Mouse (Mus musculus) heart, embryonic 15.5 days (tissue): ENCODE data around the gene Tbc1d10a. TPM values are rescaled to one million over a fixed set of nuclear protein-coding genes. Genes with fewer than 3 reads are reported as not detected.

Experiments
- ATAC-seq: fragments of 200-750 bp; cut with Nextera tagmentation; replicated peaks from 2 replicates; pipeline ENCODE4 v1.8.0; 2017; ENCODE audit warnings: low read depth, moderate TSS enrichment; ENCODE audit not compliant: insufficient number of reproducible peaks, insufficient read depth, low FRiP score
- H3K27ac ChIP-seq: fragments of 300-500 bp; sonication (generic); 2 replicates; pipeline ENCODE4 v1.5.1; 2015; ENCODE audit warnings: mild to moderate bottlenecking, inconsistent platforms
- H3K27me3 ChIP-seq: fragments of 300-500 bp; sonication (generic); 2 replicates; pipeline ENCODE4 v1.6.1; 2015; ENCODE audit warnings: inconsistent platforms
- H3K36me3 ChIP-seq: fragments of 300-500 bp; sonication (generic); 2 replicates; pipeline ENCODE4 v1.6.1; 2015; ENCODE audit warnings: mild to moderate bottlenecking, inconsistent platforms
- H3K4me1 ChIP-seq: fragments of 300-500 bp; sonication (generic); replicated peaks from 2 replicates; pipeline ENCODE4 v1.6.1; 2015; ENCODE audit warnings: inconsistent platforms
- H3K4me2 ChIP-seq: fragments of 300-500 bp; sonication (generic); 2 replicates; pipeline ENCODE4 v1.6.1; 2015; ENCODE audit warnings: inconsistent platforms, mild to moderate bottlenecking, moderate library complexity
- H3K4me3 ChIP-seq: fragments of 300-500 bp; sonication (generic); 2 replicates; pipeline ENCODE4 v1.5.1; 2015; ENCODE audit warnings: mild to moderate bottlenecking, inconsistent platforms
- H3K9ac ChIP-seq: fragments of 300-500 bp; sonication (generic); 2 replicates; pipeline ENCODE4 v1.6.1; 2015; ENCODE audit warnings: mild to moderate bottlenecking, inconsistent platforms
- H3K9me3 ChIP-seq: fragments of 300-500 bp; sonication (generic); replicated peaks from 2 replicates; pipeline ENCODE4 v1.6.1; 2016; ENCODE audit warnings: inconsistent platforms
- WGBS: fragments of 180-500 bp; shearing (Covaris S2); methylation state at CpG from one replicate; pipeline ENCODE4 v1.1.7; 2015; ENCODE audit warnings: mixed read lengths; 5-methylcytosine and 5-hydroxymethylcytosine counted together
- polyA plus RNA-seq: library from polyadenylated mRNA; unstranded; fragments of >200 nt; fragmentation: Nextera tagmentation; extraction: Ambion mirVana; gene quantifications from 2 replicates; pipeline ENCODE4 v1.2.1, GENCODE M21; 2015

Gene Tbc1d10a
- polyA plus RNA-seq, 1 experiment from 2014 or later = 13.9 TPM

DNA sequence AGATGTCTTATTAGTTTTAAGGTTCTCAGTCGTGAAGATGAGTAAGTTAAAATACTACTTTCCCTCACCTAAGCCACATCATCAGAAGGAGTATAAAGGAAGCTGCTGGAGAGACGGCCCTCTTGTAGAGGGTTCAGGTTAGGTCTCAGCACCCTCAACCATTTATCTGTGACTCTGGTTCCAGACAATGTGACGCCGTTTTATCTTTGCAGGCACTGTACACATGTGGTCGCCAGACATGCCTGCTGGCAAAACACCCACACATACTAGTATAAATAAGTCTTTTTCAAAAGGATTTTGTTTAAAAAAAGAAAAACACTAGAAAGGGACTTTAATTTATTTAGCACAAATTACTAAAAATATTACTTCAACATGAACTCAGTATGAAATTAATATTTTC is 30.9 kb upstream of the Tbc1d10a start:
- Histone ChIP-seq H3K9me3 (no peaks in the 10 kb centered on the region), H3K4me3 (no peak overlapping the region), H3K27ac (no peak overlapping the region), H3K4me1 (peaks cover 14% of the 10 kb centered on the region), H3K27me3 (no peaks in the 10 kb centered on the region), H3K4me2 (no peak overlapping the region), H3K36me3 (no peaks in the 10 kb centered on the region), H3K9ac (no peak overlapping the region)
- ATAC-seq = no peak
- WGBS = 46% methylated on average over 5 of the region's 5 CpGs

DNA sequence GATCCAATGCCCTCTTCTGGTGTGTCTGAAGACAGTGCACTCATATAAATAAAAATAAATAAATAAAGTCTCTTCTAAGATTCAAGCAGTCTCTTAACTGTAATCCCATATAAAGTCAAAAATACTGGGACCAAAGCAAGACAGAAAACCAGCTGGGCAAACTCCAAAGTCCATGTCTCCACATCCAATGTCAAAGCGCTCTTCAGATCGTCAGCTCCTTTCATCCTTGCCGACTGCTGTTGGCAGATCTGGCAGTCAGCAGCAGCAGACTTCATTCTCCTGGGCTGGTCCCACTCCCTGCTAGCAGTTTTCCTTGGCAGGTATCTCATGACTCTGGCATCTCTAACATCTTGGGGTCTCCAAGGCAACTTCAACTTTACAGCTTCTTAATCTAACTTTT is 27.9 kb upstream of the Tbc1d10a start:
- no peak overlapping the region for H3K4me2 ChIP-seq
- H3K9me3 ChIP-seq = no peaks in the 10 kb centered on the region
- H3K4me3 ChIP-seq = 0 out of 2 replicates have a peak overlapping the region, but pooled peaks have one; percentile 7
- no peak overlapping the region for H3K9ac ChIP-seq
- peaks cover 21% of the 10 kb centered on the region for H3K36me3 ChIP-seq
- 69% methylated on average over 3 of the region's 3 CpGs for WGBS
- H3K4me1 ChIP-seq = peaks cover 37% of the 10 kb centered on the region
- no peak overlapping the region for H3K27ac ChIP-seq
- no peaks in the 10 kb centered on the region for H3K27me3 ChIP-seq
- no peak for ATAC-seq

DNA sequence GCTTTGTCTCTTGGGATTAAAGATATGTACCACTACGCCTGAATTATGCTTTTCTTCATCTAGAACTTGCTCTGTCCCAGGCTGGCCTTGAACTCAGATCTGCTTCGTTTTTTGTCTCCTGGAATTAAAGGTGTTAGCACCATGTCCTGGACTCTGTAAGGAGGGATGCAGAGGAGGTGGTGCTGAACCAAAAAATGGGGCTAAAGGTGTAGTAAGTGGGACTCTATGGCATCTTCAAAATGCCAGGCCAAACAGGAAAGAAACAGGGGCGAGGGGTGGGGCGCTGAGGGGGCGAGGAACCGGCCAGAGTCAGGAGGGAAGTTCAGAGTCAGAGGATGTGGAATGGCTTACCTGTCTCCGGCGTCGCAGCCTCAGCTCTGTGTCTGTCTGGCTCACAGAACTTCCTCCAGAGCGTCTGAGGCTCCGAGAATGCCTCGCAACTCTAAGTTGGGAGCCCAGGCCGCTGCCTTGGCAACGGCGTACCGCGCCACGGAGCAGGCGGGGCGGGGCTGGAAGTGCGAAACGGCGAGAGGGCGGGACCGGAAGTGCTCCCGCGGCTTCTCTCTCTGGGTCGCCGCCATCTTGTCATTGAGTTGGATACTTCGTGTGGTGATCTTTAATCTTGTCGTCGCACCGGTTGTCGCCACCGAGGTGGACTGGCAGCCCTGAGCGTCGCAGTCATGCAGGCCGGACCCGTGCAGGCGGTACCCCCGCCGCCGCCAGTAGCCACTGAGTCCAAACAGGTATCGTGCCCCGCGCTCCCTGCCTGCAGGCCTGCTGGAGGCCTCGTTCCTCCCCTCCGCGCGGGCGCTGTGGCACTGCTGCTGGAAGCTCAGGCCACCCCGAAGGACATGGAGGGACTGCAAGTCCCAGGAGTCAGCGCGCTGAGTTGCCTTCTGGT is 26.5 kb upstream of the Tbc1d10a start, which contains the start of the genes Ccdc157 and Sf3a1:
Gene Ccdc157, minus strand, starts transcription at position 486 of the 901 bp plus-strand sequence.
Gene Sf3a1, plus strand, starts transcription at position 543 of the 901 bp plus-strand sequence.
- Histone ChIP-seq H3K27ac (peak within 1 kb of the TSS; percentile 91), H3K4me3 (peak within 1 kb of the TSS; percentile 81), H3K9me3 (no peaks in the 10 kb centered on the region), H3K4me2 (peak within 1 kb of the TSS; percentile 86), H3K27me3 (no peaks in the 10 kb centered on the region), H3K9ac (peak within 1 kb of the TSS; percentile 87), H3K36me3 (peaks cover 34% of the 10 kb centered on the region), H3K4me1 (peaks cover 44% of the 10 kb centered on the region)
- peak; percentile 96 for ATAC-seq
- 2% methylated on average over 53 of the region's 54 CpGs for WGBS

DNA sequence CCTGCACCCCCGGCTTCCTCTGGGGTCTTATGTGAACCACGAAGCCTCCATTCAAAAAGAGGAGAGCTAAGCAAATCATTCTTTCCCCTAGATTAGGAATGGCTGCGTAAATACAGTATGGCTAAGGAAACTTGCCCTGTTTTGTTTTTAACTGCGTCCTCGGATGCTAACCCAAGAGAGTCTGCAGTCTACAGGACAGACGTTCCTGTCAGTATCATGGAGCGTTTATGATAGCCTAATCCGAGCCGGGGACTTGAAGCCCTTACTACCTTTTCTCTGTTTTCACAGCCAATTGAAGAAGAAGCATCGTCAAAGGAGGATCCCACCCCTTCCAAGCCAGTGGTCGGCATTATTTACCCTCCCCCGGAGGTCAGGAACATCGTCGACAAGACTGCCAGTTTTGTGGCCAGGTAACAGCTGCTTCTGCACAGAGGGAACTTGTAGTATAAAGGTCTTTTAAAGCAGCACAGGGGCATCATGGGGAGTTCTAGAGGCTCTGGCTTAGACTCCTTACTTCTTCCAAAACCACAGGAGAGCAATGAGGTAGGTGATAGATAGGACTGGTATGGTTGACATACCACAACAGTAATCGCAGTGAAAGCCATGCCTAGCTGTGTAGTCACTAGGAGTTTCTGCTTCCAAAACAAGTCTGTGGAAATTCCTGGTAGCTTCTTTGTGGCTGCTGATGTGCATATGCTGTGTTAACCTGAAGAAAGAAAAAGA is 25.7 kb upstream of the Tbc1d10a start:
- Histone ChIP-seq H3K4me3 (peak overlapping the region; percentile 81), H3K4me2 (peak overlapping the region; percentile 86), H3K27ac (peak overlapping the region; percentile 91), H3K4me1 (peaks cover 44% of the 10 kb centered on the region), H3K36me3 (peaks cover 43% of the 10 kb centered on the region), H3K9me3 (no peaks in the 10 kb centered on the region), H3K9ac (peak overlapping the region; percentile 87), H3K27me3 (no peaks in the 10 kb centered on the region)
- no peak for ATAC-seq
- 5% methylated on average over 15 of the region's 15 CpGs for WGBS

DNA sequence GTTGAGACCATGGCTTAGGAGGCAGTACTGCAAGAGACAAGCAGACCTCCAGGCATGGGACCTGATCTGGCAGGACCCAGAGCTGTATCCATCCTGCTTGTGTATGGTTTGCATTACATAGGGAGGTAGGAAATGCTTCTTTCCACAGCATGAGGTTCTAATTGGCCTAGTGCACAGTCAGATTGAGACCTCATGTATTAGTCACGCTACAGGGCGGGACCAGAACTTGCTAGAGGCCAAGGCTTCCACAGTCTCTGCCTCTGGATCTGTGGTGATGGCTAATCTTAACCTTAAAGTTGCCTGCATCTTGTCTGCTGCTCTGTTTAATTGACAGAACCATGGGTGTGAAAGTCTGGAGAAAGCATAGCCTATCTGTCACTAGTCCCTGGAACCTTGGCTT is 21.9 kb upstream of the Tbc1d10a start:
- no peak overlapping the region for H3K4me3 ChIP-seq
- H3K4me1 ChIP-seq = peaks cover 32% of the 10 kb centered on the region
- H3K27ac ChIP-seq = no peak overlapping the region
- H3K9me3 ChIP-seq = no peaks in the 10 kb centered on the region
- no peak overlapping the region for H3K4me2 ChIP-seq
- ATAC-seq = no peak
- no peaks in the 10 kb centered on the region for H3K27me3 ChIP-seq
- 96% methylated on average over 2 of the region's 2 CpGs for WGBS
- no peak overlapping the region for H3K9ac ChIP-seq
- peaks cover 80% of the 10 kb centered on the region for H3K36me3 ChIP-seq

DNA sequence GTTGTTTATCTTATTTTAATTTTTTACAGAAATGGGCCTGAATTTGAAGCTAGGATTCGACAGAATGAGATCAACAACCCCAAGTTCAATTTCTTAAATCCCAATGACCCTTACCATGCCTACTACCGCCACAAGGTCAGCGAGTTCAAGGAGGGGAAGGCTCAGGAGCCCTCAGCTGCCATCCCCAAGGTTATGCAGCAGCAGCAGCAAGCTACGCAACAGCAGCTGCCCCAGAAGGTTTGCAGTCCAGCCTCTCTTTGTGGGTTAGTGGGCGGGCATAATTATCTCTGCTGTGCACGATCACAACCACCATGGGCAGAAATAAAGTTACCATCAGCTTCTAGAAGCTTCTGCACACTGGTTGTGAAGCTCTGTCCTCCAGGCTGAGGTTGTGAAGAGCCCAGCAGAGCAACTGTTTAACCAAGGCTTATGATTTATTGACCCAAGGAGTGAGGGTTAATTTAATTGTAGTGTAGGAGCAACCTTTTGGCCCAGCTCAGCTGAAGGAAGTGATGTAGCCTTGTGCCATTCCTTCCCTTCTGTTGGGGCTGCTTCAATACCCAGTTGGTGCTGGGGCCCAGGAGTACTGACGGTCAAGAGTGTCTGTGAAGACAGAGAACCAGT is 20.0 kb upstream of the Tbc1d10a start:
- Histone ChIP-seq H3K36me3 (peaks cover 97% of the 10 kb centered on the region), H3K27ac (no peak overlapping the region), H3K9me3 (no peaks in the 10 kb centered on the region), H3K27me3 (no peaks in the 10 kb centered on the region), H3K4me1 (peaks cover 22% of the 10 kb centered on the region), H3K9ac (no peak overlapping the region), H3K4me3 (no peak overlapping the region), H3K4me2 (no peak overlapping the region)
- WGBS = 92% methylated on average over 7 of the region's 7 CpGs
- ATAC-seq = no peak

DNA sequence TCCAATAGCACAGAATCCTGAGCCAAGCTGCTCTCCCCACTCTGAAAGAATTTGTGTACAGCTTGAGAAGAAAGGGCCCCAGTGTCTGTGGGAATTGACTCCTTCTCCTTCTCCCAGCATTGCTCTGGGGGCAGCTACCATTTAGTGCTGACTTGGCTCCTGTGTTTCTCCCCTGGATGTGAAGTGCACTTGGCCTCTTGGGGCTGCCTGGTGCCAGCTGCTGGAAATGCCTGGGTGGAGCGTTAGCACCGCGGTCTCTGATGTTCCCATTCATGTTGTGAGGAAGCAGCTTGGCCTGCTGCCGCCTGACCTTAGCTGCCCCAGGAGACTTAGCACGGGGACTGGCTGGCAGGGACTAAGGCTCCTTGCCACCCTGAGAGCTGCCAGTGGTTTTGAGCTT is 12.0 kb upstream of the Tbc1d10a start:
- H3K9me3 ChIP-seq = no peaks in the 10 kb centered on the region
- no peak overlapping the region for H3K27ac ChIP-seq
- H3K4me1 ChIP-seq = peaks cover 12% of the 10 kb centered on the region
- H3K9ac ChIP-seq = no peak overlapping the region
- WGBS = 83% methylated on average over 5 of the region's 5 CpGs
- H3K36me3 ChIP-seq = peaks cover 97% of the 10 kb centered on the region
- H3K27me3 ChIP-seq = no peaks in the 10 kb centered on the region
- no peak for ATAC-seq
- no peak overlapping the region for H3K4me3 ChIP-seq
- H3K4me2 ChIP-seq = no peak overlapping the region

DNA sequence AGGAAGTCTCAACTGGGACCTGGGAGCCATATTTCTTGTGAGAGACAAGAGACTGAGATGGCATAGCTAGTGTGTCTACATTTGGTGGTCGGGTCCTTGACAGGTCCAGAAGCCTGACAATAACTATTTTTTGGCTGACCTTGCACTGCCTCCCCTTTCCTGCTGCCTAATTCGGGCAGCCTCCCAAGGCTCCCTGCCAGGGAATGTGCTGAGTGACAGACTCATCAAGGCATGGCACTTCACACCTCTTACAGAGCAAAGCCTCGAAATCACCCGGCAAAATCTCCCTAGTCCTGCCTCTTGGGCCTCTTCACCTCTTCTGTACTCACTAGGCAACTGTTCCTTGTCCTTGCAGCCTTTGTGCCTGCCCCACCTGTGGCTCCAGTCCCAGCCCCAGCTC is 8.9 kb upstream of the Tbc1d10a start:
- H3K9ac ChIP-seq = no peak overlapping the region
- H3K4me1 ChIP-seq = peaks cover 15% of the 10 kb centered on the region
- peak; percentile 71 for ATAC-seq
- no peaks in the 10 kb centered on the region for H3K9me3 ChIP-seq
- H3K4me3 ChIP-seq = no peak overlapping the region
- H3K36me3 ChIP-seq = peaks cover 98% of the 10 kb centered on the region
- H3K27me3 ChIP-seq = no peaks in the 10 kb centered on the region
- WGBS = 39% methylated on average over 4 of the region's 4 CpGs
- H3K4me2 ChIP-seq = no peak overlapping the region
- H3K27ac ChIP-seq = peak overlapping the region; percentile 63

DNA sequence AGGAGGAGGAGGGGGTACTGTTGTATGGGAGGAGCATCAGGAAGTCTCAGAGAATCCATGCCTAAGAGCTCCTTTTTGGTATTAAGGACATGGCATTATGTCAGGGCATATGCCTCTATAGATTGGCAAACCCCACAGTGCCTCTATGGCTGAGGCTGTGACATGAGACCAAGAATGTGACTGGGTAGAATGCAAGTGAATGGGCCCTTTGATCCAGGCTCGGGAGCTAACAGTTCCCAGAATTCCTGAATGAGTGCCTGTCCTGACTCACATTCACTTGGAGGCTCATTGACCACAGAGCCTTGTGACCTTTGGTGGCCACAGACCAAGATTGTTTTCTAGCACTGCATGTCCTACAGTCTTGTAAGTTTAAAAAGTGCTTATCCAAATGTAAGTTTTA is 4.5 kb upstream of the Tbc1d10a start:
- no peaks in the 10 kb centered on the region for H3K9me3 ChIP-seq
- peaks cover 15% of the 10 kb centered on the region for H3K4me1 ChIP-seq
- no peak overlapping the region for H3K4me3 ChIP-seq
- no peaks in the 10 kb centered on the region for H3K27me3 ChIP-seq
- H3K9ac ChIP-seq = no peak overlapping the region
- no peak overlapping the region for H3K4me2 ChIP-seq
- no peak for ATAC-seq
- H3K36me3 ChIP-seq = peaks cover 62% of the 10 kb centered on the region
- WGBS = 16% methylated on average over 1 of the region's 1 CpGs
- no peak overlapping the region for H3K27ac ChIP-seq

DNA sequence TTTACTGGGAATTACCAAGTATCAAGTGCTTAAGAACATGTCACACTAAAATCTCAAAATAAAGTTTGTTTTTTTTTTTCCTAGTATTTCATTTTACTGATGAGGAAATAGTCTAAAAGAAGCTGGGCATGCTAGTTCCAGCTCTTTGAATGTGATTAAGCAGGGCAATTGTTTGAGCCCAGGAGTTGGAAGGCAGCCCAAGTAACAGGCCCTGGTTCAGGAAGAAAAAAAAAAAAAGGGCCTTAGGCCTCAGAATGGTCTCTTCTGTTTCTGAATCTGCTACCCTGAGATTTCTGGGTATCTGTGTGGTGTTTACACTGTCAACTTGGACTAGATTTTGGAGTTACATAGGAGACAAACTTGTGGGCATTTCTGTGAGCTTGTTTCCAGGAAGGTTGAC is 3.1 kb upstream of the Tbc1d10a start:
- Histone ChIP-seq H3K27me3 (no peaks in the 10 kb centered on the region), H3K4me1 (peaks cover 16% of the 10 kb centered on the region), H3K4me3 (no peak overlapping the region), H3K27ac (0 out of 2 replicates have a peak overlapping the region, but pooled peaks have one; percentile 17), H3K36me3 (peaks cover 47% of the 10 kb centered on the region), H3K4me2 (no peak overlapping the region), H3K9ac (no peak overlapping the region), H3K9me3 (no peaks in the 10 kb centered on the region)
- ATAC-seq = no peak

DNA sequence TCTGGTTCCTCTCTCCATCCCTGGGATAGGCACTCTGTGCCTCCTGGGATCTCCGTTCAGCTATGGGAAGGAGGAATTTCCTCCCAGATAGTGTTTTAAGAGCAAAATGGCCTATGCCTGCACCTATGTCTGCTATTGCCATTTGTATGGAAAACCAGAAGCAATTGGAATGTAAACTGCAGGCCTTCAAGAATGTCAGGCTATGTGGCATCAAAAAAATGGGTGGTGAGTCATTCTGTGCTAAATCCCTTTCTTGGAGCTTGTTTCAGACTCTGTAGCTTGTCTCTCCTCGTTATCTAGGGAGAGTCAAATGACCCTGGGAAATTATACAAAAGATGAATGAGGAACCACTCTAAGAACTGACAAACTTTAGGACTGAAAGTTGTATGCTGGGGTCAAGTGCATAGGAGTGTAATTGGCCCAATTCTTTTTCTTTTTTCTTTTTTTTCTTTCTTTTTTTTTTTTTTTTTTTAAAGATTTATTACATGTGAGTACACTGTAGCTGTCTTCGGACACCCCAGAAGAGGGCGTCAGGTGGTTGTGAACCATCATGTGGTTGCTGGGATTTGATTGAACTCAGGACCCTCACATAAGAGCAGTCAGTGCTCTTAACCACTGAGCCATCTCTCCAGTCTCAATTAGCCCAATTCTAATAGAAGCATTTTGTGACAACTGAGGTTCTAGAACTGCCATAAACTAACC is 2.2 kb upstream of the Tbc1d10a start:
- peaks cover 38% of the 10 kb centered on the region for H3K36me3 ChIP-seq
- no peak overlapping the region for H3K4me2 ChIP-seq
- 55% methylated on average over 4 of the region's 4 CpGs for WGBS
- H3K27me3 ChIP-seq = no peaks in the 10 kb centered on the region
- no peak overlapping the region for H3K27ac ChIP-seq
- H3K4me3 ChIP-seq = no peak overlapping the region
- no peak for ATAC-seq
- no peaks in the 10 kb centered on the region for H3K9me3 ChIP-seq
- no peak overlapping the region for H3K9ac ChIP-seq
- H3K4me1 ChIP-seq = peaks cover 19% of the 10 kb centered on the region
